Mouse (Mus musculus): ENCODE measurements at regions not wholly inside any gene's neighbourhood (a gene's known extent, or its start where the extent isn't known, plus 50 kb on each side); places are given as distances from the start of the nearest gene placed in this dataset.

GRCm38 (mm10) chr5:44416844-44417589, 190.6 kb upstream of the Tapt1 start:
- DNase-seq (ENCODE audit: low spot score in 2 of 2): no peak

- DNase-seq (ENCODE audit: low spot score in 2 of 2): peak in 1 of 2 experiments; percentile 12
These were observed 188.0 kb upstream of the Tapt1 start for GRCm38 (mm10) chr5:44414441-44414840.

DNA sequence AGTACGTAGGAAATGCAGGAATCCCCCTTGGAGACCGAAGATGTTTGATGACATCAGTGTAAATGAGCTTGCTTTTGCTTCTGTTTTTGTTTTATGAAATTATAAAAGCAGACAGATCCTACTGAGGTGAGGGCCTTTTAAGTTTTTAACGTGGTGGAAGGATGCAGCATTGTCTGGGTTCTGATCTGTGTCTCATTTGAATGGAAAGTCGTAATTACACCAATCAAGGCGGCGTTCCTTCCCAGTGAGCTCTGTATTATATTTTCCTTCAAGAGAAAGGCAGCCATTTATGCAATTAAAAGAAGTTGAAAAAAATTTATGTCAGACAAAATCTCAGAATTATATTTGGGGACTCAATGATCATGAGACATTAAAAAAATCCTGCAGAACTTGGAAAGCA, 176.9 kb upstream of the Tapt1 start:
- no peak for DNase-seq (ENCODE audit: low spot score in 2 of 2)

DNA sequence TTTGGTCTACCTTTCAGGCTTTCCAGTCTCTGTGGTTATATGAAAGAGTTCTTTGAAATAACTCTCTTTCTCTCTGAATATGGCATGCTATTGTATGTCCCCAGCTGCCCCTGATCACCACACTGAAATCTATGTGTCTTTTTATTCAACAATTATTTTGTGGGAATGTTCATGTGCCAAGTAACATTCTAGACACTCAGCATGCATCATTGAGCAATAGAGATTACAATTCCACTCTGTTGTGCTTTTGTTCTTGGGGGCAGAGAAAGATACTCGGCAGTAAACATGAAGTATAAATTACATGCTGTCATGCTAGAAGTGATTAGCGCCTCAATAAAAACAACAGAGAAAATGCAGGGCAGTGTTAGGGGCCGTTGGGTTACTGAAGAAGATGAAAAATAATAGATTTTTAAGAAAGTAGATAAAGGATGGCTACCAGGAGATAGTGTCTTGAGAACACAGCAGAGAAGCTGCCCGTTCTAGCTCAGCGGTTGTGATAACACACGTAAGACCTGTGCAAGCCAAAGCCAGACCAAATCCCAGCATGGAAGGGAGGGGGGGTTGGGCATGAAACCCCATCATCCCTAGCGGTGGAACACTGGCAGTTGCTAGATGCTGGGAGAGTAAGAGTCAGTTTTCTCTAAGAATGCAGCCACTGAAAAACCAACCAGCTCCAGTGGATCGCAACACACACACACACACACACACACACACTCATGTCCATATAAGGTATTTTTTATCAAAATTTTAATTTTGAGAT, 174.3 kb upstream of the Tapt1 start:
- DNase-seq (ENCODE audit: low spot score in 2 of 2): no peak

DNA sequence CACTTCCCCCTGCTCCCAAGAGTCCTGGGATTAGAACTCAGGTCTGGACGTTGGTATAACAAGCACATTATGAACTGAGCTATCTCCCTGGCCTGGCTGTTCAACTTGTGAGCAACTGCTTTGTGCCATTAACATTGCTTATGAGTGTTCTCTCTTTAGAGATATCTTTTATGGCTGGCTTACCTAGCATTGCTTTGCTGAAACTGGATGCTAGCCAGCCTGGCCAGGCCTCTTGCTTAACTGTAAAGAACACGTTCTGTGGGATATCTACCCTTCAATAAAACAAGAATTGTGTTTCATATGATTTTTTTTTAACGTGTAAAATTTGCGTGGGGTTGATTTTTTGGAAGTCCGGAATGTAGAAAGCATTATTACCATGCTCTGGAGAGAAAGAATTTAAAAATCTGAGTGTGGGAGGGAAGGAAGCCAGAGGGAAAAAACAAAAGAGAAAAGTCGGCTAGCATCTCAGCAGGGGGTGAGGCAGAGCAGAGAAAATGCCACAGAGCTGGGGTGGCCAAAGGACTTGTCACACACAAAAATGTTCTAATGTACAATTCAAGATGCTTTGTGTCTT, 160.9 kb upstream of the Tapt1 start:
- no peak for DNase-seq (ENCODE audit: low spot score in 2 of 2)

- DNase-seq (ENCODE audit: low spot score in 2 of 2): no peak
These were observed 159.8 kb upstream of the Tapt1 start for GRCm38 (mm10) chr5:44386176-44386575.

- DNase-seq (ENCODE audit: low spot score in 2 of 2): no peak
These were observed 156.6 kb upstream of the Tapt1 start for GRCm38 (mm10) chr5:44383049-44383448.

DNA sequence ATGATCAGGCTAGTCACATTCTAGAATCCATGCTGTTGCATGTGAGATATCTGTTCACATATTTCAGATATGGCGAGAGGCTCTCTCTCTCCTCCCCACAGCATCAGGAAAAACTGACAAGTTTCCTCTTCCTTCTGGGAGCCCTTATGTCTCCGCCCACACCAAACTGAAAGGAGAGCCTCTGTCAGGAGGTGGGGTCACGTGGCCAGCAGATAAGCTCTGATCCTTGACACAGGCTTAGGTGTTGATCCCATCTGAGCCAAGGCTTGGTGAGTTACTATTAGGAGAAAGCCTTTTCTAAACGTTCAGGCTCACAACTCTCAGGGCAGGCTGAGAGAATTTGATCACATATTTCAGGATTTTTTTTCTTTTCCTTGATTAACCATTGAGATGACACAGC, 143.6 kb upstream of the Tapt1 start:
- DNase-seq (ENCODE audit: low spot score in 2 of 2): no peak

GRCm38 (mm10) chr5:44352324-44352723, 125.9 kb upstream of the Tapt1 start:
- no peak for DNase-seq (ENCODE audit: low spot score in 2 of 2)

DNA sequence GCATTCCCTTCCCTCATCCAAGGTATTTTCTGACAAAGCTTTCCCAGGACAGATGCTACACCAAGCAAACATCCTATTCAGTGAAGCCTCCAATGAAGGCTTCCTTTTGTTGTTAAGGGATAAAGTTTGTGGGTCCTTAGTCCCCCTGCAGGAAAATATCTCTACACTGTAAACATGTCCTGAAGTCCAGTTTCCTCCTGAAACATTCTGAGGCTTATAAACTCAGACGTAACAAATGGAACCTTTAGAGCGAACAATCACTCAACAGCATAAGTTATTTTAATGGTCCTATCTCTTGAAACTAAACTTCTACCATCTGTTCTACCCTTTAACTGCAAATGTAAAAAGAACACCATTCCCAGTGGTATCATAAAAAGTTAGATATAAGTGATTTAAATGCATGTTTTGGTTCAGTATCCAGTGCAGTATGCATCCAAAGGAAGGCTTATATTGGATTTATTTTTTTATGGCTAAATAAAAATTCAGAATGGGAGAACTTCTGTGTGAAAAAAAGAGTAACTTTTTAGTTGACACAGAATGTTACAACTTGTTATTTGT, 115.1 kb upstream of the Tapt1 start:
- no peak for DNase-seq (ENCODE audit: low spot score in 2 of 2)

DNA sequence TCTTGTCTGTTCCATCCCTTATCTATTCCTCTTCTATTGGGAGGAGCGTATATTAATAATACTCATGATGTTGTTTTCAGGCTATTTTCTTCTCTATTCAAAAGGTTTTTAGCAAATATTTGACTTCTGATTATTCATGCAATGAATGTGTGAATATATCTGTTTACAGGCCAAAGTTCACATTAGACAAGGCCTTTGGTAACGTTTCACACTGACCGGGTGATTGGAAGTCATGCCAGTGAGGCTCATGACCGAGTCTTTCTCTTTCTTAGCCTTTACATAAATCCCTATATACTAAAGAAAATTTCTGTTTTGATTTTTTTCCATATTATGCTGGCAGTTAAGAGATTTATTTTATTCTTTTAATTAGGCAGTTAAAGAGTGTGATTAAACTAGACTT, 112.2 kb upstream of the Tapt1 start:
- DNase-seq (ENCODE audit: low spot score in 2 of 2): no peak

DNA sequence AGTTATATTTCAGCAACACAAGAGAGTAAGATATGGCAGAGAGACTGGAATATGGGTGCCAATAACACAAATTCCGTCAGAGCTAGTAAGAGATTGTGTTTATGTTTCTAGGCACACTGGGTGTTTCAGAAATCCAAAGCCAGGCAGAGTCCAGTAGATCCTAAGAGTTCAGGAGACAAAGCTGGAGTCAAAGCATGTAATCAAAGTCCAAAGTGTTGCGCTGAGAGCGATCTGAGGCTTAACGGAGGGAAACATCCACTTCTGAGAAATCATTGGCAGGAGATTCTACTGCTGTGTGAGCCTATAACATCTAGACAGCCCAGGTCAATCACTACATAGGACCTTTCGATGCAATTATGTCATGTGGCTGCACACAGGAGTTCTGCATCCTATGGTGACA, 109.3 kb upstream of the Tapt1 start:
- no peak for DNase-seq (ENCODE audit: low spot score in 2 of 2)

GRCm38 (mm10) chr5:44319626-44320025, 93.2 kb upstream of the Tapt1 start:
- no peak for DNase-seq (ENCODE audit: low spot score in 2 of 2)

GRCm38 (mm10) chr5:44306769-44307557, 80.5 kb upstream of the Tapt1 start:
- DNase-seq (ENCODE audit: low spot score in 2 of 2): no peak

DNA sequence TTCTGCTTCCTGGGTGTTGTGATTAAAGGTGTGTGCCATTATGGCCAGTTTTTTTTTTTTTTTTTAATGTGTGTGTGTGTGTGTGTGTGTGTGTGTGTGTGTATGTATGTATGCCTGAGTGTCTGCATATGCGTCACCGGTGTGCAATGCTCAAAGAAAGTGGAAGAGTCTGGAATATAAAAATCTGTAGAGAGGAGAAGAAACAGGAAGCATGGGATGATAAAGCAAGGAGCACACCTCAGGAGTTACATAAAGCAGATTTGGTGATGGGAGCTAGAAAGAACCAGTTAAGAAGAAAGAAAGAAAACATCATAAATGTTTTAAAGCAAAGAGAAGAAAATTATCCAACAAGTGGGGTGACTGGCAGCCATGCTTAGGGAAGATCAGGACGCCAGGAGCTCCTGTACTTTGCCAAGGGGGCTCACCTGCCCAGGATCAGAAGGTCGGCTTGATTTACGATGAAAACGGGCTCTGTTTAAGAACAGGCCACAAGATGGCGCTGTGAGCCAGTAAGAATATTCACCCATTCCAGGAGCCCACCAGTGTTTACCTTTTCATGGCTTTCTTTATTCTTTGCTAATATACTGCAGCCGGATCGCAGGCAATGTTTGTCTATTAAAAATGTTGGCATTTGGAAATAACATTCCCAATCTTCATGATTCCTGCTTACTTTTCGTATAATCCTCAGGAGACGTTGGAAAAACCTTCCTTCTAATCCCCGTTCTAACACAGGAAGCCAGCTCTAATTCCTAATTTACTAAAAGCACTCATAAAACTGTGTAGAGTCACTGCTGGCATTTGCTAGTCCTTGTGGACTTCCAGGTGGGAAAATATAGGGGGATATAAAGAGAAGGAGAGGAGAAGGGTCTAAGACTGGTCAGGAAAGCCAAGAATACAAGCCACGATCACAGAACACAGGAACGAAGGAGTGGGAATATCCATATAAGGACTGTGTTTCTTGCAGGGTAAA, 77.7 kb upstream of the Tapt1 start:
- peak; percentile 10 to 59 for DNase-seq (ENCODE audit: low spot score in 2 of 2)

GRCm38 (mm10) chr5:44284384-44284783, 58.0 kb upstream of the Tapt1 start:
- DNase-seq (ENCODE audit: low spot score in 2 of 2): peak; percentile 43 to 78

Data from spleen, postnatal 10 days (tissue).